In the genomic region with DNA sequence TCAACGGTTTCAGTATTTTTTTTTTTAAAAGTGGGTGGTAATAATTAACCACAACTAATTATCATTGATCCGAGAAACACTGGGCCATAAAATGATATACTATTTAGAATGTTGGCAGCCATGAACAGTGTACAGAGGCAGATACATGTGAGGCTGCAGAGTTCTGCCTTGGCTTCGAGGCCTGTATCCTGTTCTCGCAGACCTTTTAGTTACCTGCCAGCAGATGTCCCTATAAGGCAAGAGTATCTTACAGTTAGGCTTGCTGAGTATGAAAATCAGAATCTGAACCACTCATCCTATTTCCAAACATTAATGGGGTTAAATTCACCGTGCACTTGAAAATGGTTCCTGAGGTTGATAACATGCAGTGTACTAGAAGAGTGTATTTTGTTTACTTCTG, we compare ENCODE assay signal across 7 mouse cellular contexts. TPM values are rescaled to one million over a fixed set of nuclear protein-coding genes. Genes with fewer than 3 reads are reported as not detected.
A peak's percentile ranks its signal among the peaks of the same experiment; 100 is the strongest.
DNase-seq lines count a peak whose midpoint lies in the region; ATAC-seq and TF ChIP-seq lines count a peak whose summit lies in the region.

No protein-coding gene starts in this region.

- intact Hi-C loops in left cerebral cortex, postnatal 25 days (cut with DNase I) = loop anchor here (5.0 kb wide), 1 partner anchor 109 kb away; no protein-coding TSS in a partner anchor

- no peak overlapping the region for H3K27ac ChIP-seq in cerebellum, adult 2 months (ENCODE audit: insufficient read depth, low read length)
- H3K27ac ChIP-seq in forebrain, embryonic 16.5 days (ENCODE audit: low read length) = no peak overlapping the region
- H3K27ac ChIP-seq in neural tube, embryonic 13.5 days (replicated peaks) = no peak overlapping the region

- H3K36me3 ChIP-seq in forebrain, embryonic 16.5 days (ENCODE audit: control insufficient read depth, insufficient read depth) = no peaks in the 10 kb centered on the region
- H3K36me3 ChIP-seq in neural tube, embryonic 13.5 days = no peaks in the 10 kb centered on the region

- H3K4me1 ChIP-seq in cerebellum, adult 2 months (ENCODE audit: control insufficient read depth, insufficient read depth, low read length) = no peaks in the 10 kb centered on the region
- H3K4me1 ChIP-seq in forebrain, embryonic 16.5 days (replicated peaks; ENCODE audit: control insufficient read depth, insufficient read depth, low read length) = no peaks in the 10 kb centered on the region
- H3K4me1 ChIP-seq in neural tube, embryonic 13.5 days (replicated peaks) = no peaks in the 10 kb centered on the region

- no peaks in the 10 kb centered on the region for H3K27me3 ChIP-seq in cerebellum, adult 2 months (ENCODE audit: control insufficient read depth, insufficient read depth, low read length)
- no peaks in the 10 kb centered on the region for H3K27me3 ChIP-seq in forebrain, embryonic 16.5 days (replicated peaks; ENCODE audit: control insufficient read depth, insufficient read depth, low read length)
- H3K27me3 ChIP-seq in neural tube, embryonic 13.5 days = no peaks in the 10 kb centered on the region

- no peak overlapping the region for H3K4me3 ChIP-seq in cerebellum, adult 2 months (replicated peaks; ENCODE audit: insufficient read depth, low read depth, low read length)
- H3K4me3 ChIP-seq in forebrain, embryonic 16.5 days (replicated peaks; ENCODE audit: low read length) = no peak overlapping the region
- no peak overlapping the region for H3K4me3 ChIP-seq in neural tube, embryonic 13.5 days

- 27% methylated on average over 5 of the region's 5 CpGs for WGBS in cerebellum, adult 2 months
- WGBS in forebrain, embryonic 16.5 days = 69% methylated on average over 5 of the region's 5 CpGs
- WGBS in neural tube, embryonic 13.5 days = 63% methylated on average over 5 of the region's 5 CpGs

- peak; percentile 38; the same call in 1 of the 2 replicates for ATAC-seq in forebrain, embryonic 16.5 days
- ATAC-seq in neural tube, embryonic 13.5 days (ENCODE audit: low read depth) = peak; percentile 27; the same call in 1 of the 2 replicates

- peak; percentile 1 to 6 for DNase-seq in left cerebral cortex, postnatal 25 days (ENCODE audit: low spot score in 2 of 2)
- no peak for DNase-seq in left cerebral cortex, adult 9 months (ENCODE audit: low spot score in 2 of 2)
- peak in 1 of 2 experiments; percentile 36 for DNase-seq in cerebellum, adult 2 months
- DNase-seq in heart, adult 8-10 months (ENCODE audit: low spot score) = no peak
- DNase-seq in layer of hippocampus, postnatal 36 days = no peak

- no peak overlapping the region for H3K9ac ChIP-seq in forebrain, embryonic 16.5 days (replicated peaks; ENCODE audit: low read depth, low read length)
- H3K9ac ChIP-seq in neural tube, embryonic 13.5 days = no peak overlapping the region

- no peak for TF ChIP-seq POLR2A in cerebellum, adult 2 months (IDR thresholded peaks at IDR 0.05; ENCODE audit: borderline replicate concordance, insufficient read depth, low read length)

- TF ChIP-seq CTCF in cerebellum, adult 2 months (IDR thresholded peaks at IDR 0.05; ENCODE audit: borderline replicate concordance, insufficient read depth, low read depth, low read length) = peak; percentile 48

- no peak overlapping the region for H3K4me2 ChIP-seq in forebrain, embryonic 16.5 days (ENCODE audit: low read length)
- no peak overlapping the region for H3K4me2 ChIP-seq in neural tube, embryonic 13.5 days

- H3K9me3 ChIP-seq in forebrain, embryonic 16.5 days (ENCODE audit: control insufficient read depth, low read length) = no peaks in the 10 kb centered on the region
- no peaks in the 10 kb centered on the region for H3K9me3 ChIP-seq in neural tube, embryonic 13.5 days

RNA-seq across cellular contexts. Expression of a gene that starts 45.7 kb away (rescaled TPM):
- 10 to 100 TPM in 1 of 2 experiments, 1 to 10 TPM in 1; 8.9 to 11.6 TPM for total RNA-seq in left cerebral cortex, postnatal 25 days (2021)
- 14.9 and 18.4 TPM in 2 replicates for polyA plus RNA-seq in cerebellum, adult 2 months (2012; rRNA removed)
- 5.3 and 7.1 TPM in 2 replicates for polyA plus RNA-seq in forebrain, embryonic 16.5 days (2015; fragmentation: Nextera tagmentation; extraction: Ambion mirVana)
- 6.8 and 7.3 TPM in 2 replicates for polyA plus RNA-seq in neural tube, embryonic 13.5 days (2015; fragmentation: Nextera tagmentation; extraction: Ambion mirVana)
- total RNA-seq in heart, adult 8-10 months (2022) = 10 to 100 TPM in 1 of 4 experiments, 1 to 10 TPM in 3; 8.7 to 10.3 (median 9.4) TPM
- total RNA-seq in layer of hippocampus, postnatal 36 days (2021) = 1 to 10 TPM; 9.0 to 9.1 TPM

Comparison
In these comparisons a context has a peak if more than half of its experiments do, and no peak if none do; other contexts are left out.
1. DNase-seq: peak in left cerebral cortex, postnatal 25 days (2 of 2); none in left cerebral cortex, adult 9 months (0 of 2), heart, adult 8-10 months (single experiment) and layer of hippocampus, postnatal 36 days (0 of 2).